Mouse (Mus musculus) embryonic facial prominence, embryonic 14.5 days (tissue): ENCODE results near the gene Cs. TPM values are rescaled to one million over a fixed set of nuclear protein-coding genes. Genes with fewer than 3 reads are reported as not detected.

ENCODE experiments used
- ATAC-seq: fragments of 200-750 bp; cut with Nextera tagmentation; 2 replicates; pipeline ENCODE4 v1.8.0; 2017; ENCODE audit warnings: low read depth, moderate number of reproducible peaks, moderate TSS enrichment
- DNase-seq: peaks from one replicate; pipeline ENCODE4 v3.0.0-alpha.2; 2015; ENCODE audit warnings: low spot score
- H3K27ac ChIP-seq: fragments of 300-500 bp; sonication (generic); replicated peaks from 2 replicates; pipeline ENCODE4 v1.5.1; 2014; ENCODE audit warnings: low read depth, mild to moderate bottlenecking, low read length, moderate library complexity
- H3K27me3 ChIP-seq: fragments of 300-500 bp; sonication (generic); replicated peaks from 2 replicates; pipeline ENCODE4 v1.6.1; 2014; ENCODE audit warnings: low read length; ENCODE audit not compliant: control insufficient read depth, insufficient read depth
- H3K36me3 ChIP-seq: fragments of 300-500 bp; sonication (generic); 2 replicates; pipeline ENCODE4 v1.6.1; 2014; ENCODE audit warnings: low read length, mixed read lengths; ENCODE audit not compliant: control insufficient read depth, insufficient read depth
- H3K4me1 ChIP-seq: fragments of 300-500 bp; sonication (generic); 2 replicates; pipeline ENCODE4 v1.6.1; 2014; ENCODE audit warnings: antibody characterized with exemption, low read length; ENCODE audit not compliant: control insufficient read depth, insufficient read depth
- H3K4me2 ChIP-seq: fragments of 300-500 bp; sonication (generic); 2 replicates; pipeline ENCODE4 v1.6.1; 2014; ENCODE audit warnings: low read depth, mild to moderate bottlenecking, low read length, moderate library complexity, mixed read lengths
- H3K4me3 ChIP-seq: fragments of 300-500 bp; sonication (generic); 2 replicates; pipeline ENCODE4 v1.5.1; 2014; ENCODE audit warnings: low read depth, mild to moderate bottlenecking, low read length
- H3K9ac ChIP-seq: fragments of 300-500 bp; sonication (generic); 2 replicates; pipeline ENCODE4 v1.6.1; 2014; ENCODE audit warnings: low read depth, mild to moderate bottlenecking, low read length, moderate library complexity, mixed read lengths
- H3K9me3 ChIP-seq: fragments of 300-500 bp; sonication (generic); 2 replicates; pipeline ENCODE4 v1.6.1; 2016; ENCODE audit warnings: low read length; ENCODE audit not compliant: control insufficient read depth
- WGBS: fragments of 180-500 bp; shearing (Covaris S2); extraction: QIAGEN DNeasy Blood & Tissue Kit; methylation state at CpG from one replicate; pipeline ENCODE4 v1.1.7; 2014; 5-methylcytosine and 5-hydroxymethylcytosine counted together
- microRNA-seq: library from miRNA; unstranded; fragments of <30 nt; microRNA quantifications from one replicate; pipeline ENCODE4, GENCODE M21; 2016; ENCODE audit warnings: borderline number of aligned reads
- polyA plus RNA-seq: library from polyadenylated mRNA; unstranded; fragments of >200 nt; fragmentation: Nextera tagmentation; extraction: Ambion mirVana; gene quantifications from 2 replicates; pipeline ENCODE4 v1.2.1, GENCODE M21; 2014

Gene Cs
- polyA plus RNA-seq, 1 experiment from 2014 or later = 201 TPM

- Histone ChIP-seq H3K4me1 (peaks cover 24% of the 10 kb centered on the region), H3K9me3 (no peaks in the 10 kb centered on the region), H3K9ac (peak within 1 kb of the TSS; percentile 77), H3K4me3 (peak within 1 kb of the TSS; percentile 78), H3K36me3 (peaks cover 21% of the 10 kb centered on the region), H3K27ac (peak within 1 kb of the TSS; percentile 95), H3K4me2 (peak within 1 kb of the TSS; percentile 88), H3K27me3 (no peaks in the 10 kb centered on the region)
- DNase-seq (peak; percentile 99), ATAC-seq (peak; percentile 90)
- 2% methylated on average over 28 of the region's 50 CpGs for WGBS
Observed at GRCm38 (mm10) chr10:128411211-128412054, 73.9 kb downstream of the Cs start, which contains the start of the genes Nabp2 and Rnf41. Nabp2 (minus strand) TSS chr10:128411492. Rnf41 (plus strand) TSS chr10:128411657.

DNA sequence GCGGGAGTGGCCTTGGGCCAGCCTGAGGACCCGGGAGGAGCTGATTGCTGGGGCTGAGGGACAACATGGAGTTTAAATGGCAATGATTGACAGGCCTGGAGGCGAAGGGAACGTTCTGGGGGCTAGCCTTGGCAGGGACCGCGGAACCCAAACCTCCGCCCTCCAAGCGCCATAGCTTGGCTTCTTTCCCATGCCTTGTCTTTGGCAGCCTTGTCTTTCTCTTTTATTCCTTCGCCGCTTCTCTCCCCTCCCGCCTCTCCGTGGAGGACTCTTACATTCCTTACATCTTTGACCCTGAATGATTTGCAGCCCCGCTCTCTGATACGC, 74.5 kb downstream of the Cs start:
- 0% methylated on average over 14 of the region's 14 CpGs for WGBS
- no peak for ATAC-seq

More for the DNA sequence above, 74.5 kb downstream of the Cs start:
- H3K4me1 ChIP-seq = peaks cover 24% of the 10 kb centered on the region
- no peaks in the 10 kb centered on the region for H3K27me3 ChIP-seq
- peak overlapping the region; percentile 77 for H3K9ac ChIP-seq
- peak overlapping the region; percentile 88 for H3K4me2 ChIP-seq
- no peaks in the 10 kb centered on the region for H3K9me3 ChIP-seq
- H3K36me3 ChIP-seq = peaks cover 25% of the 10 kb centered on the region
- H3K4me3 ChIP-seq = peak overlapping the region; percentile 78
- DNase-seq = peak; percentile 60
- peak overlapping the region; percentile 95 for H3K27ac ChIP-seq

Small RNA genes lying within 50 kb of the gene (microRNA-seq; reads per million reads assigned to microRNA genes)
- gene Gm25361 (not detected), gene Gm26308 (not detected), gene Mir6914 (not detected), gene Mir6915 (0.50 reads per million)

Other genes starting within 250 kb of the Cs start
- gene Baz2a, start 246.2 kb upstream of the Cs start, polyA plus RNA-seq = 15.7 and 18.8 TPM in 2 replicates
- 31.3 and 32.4 TPM in 2 replicates for gene Rbms2, start 157.4 kb upstream of the Cs start, polyA plus RNA-seq
- 1.1 and 2.6 TPM in 2 replicates for gene Gls2, start 143.3 kb upstream of the Cs start, polyA plus RNA-seq
- 30.8 and 35.8 TPM in 2 replicates for gene Spryd4, start 125.9 kb upstream of the Cs start, polyA plus RNA-seq
- gene Mip, start 111.9 kb upstream of the Cs start, polyA plus RNA-seq = 0.15 and 0.35 TPM in 2 replicates
- 35.4 and 53.3 TPM in 2 replicates for gene Timeless, start 105.7 kb upstream of the Cs start, polyA plus RNA-seq
- gene Apon, start 83.6 kb upstream of the Cs start, polyA plus RNA-seq = 0.24 and 0.30 TPM in 2 replicates
- gene Apof, start 69.1 kb upstream of the Cs start, polyA plus RNA-seq = not detected in 2 replicates
- 13.4 and 13.5 TPM in 2 replicates for gene Stat2, start 67.2 kb upstream of the Cs start, polyA plus RNA-seq
- 0.20 and 0.29 TPM in 2 replicates for gene Il23a, start 39.0 kb upstream of the Cs start, polyA plus RNA-seq
- 23.6 and 23.8 TPM in 2 replicates for gene Pan2, start 34.4 kb upstream of the Cs start, polyA plus RNA-seq
- gene Cnpy2, start 15.3 kb upstream of the Cs start, polyA plus RNA-seq = 350 and 364 TPM in 2 replicates
- 15.6 and 16.8 TPM in 2 replicates for gene Coq10a, start 31.3 kb downstream of the Cs start, polyA plus RNA-seq
- 11.9 and 12.7 TPM in 2 replicates for gene Ankrd52, start 39.4 kb downstream of the Cs start, polyA plus RNA-seq
- gene Slc39a5, start 63.5 kb downstream of the Cs start, polyA plus RNA-seq = 0.11 and 0.13 TPM in 2 replicates
- gene Nabp2, start 73.8 kb downstream of the Cs start, polyA plus RNA-seq = 61.9 and 63.3 TPM in 2 replicates
- 35.2 and 36.1 TPM in 2 replicates for gene Rnf41, start 73.9 kb downstream of the Cs start, polyA plus RNA-seq
- gene Smarcc2, start 121.5 kb downstream of the Cs start, polyA plus RNA-seq = 84.1 and 91.4 TPM in 2 replicates
- 1,095 and 1,174 TPM in 2 replicates for gene Myl6, start 156.4 kb downstream of the Cs start, polyA plus RNA-seq
- 5.6 and 6.8 TPM in 2 replicates for gene Myl6b, start 161.0 kb downstream of the Cs start, polyA plus RNA-seq
- 44.2 and 46.8 TPM in 2 replicates for gene Esyt1, start 188.1 kb downstream of the Cs start, polyA plus RNA-seq
- 11.4 and 12.5 TPM in 2 replicates for gene Zc3h10, start 210.0 kb downstream of the Cs start, polyA plus RNA-seq
- 4,564 and 5,119 TPM in 2 replicates for gene Rpl41, start 211.6 kb downstream of the Cs start, polyA plus RNA-seq
- gene Pa2g4, start 228.3 kb downstream of the Cs start, polyA plus RNA-seq = 187 and 202 TPM in 2 replicates